Mouse (Mus musculus): Measurements from ENCODE around the gene Il1rapl1. TPM values are rescaled to one million over a fixed set of nuclear protein-coding genes. Genes with fewer than 3 reads are reported as not detected.
A peak's percentile ranks its signal among the peaks of the same experiment; 100 is the strongest.

Il1rapl1 gene
- total RNA-seq, 2 experiments from 2014 or later, result 12.7 to 17.7 TPM

- no peak for DNase-seq (ENCODE audit: low spot score in 2 of 2)
Observed at GRCm38 (mm10) chrX:87663856-87664255, 451.6 kb downstream of the Il1rapl1 start.

GRCm38 (mm10) chrX:87655644-87656043 is 459.8 kb downstream of the Il1rapl1 start:
- DNase-seq (ENCODE audit: low spot score in 2 of 2), result peak in 1 of 2 experiments; percentile 2

GRCm38 (mm10) chrX:87600914-87601313 is 514.5 kb downstream of the Il1rapl1 start:
- no peak for DNase-seq (ENCODE audit: low spot score in 2 of 2)

- no peak for DNase-seq (ENCODE audit: low spot score in 2 of 2)
Observed at GRCm38 (mm10) chrX:87507997-87508396, 607.4 kb downstream of the Il1rapl1 start.

- no peak for DNase-seq (ENCODE audit: low spot score in 2 of 2)
Observed at GRCm38 (mm10) chrX:87502604-87503003, 612.8 kb downstream of the Il1rapl1 start.

GRCm38 (mm10) chrX:87483416-87483815 is 632.0 kb downstream of the Il1rapl1 start:
- DNase-seq (ENCODE audit: low spot score in 2 of 2), result no peak

- DNase-seq (ENCODE audit: low spot score in 2 of 2), result peak; percentile 14 to 17
Observed at GRCm38 (mm10) chrX:87238191-87238590, 877.3 kb downstream of the Il1rapl1 start.

- no peak for DNase-seq (ENCODE audit: low spot score in 2 of 2)
Observed at GRCm38 (mm10) chrX:87225280-87225679, 890.2 kb downstream of the Il1rapl1 start.

- DNase-seq (ENCODE audit: low spot score in 2 of 2), result no peak
Observed at GRCm38 (mm10) chrX:87002296-87002695, 1113.1 kb downstream of the Il1rapl1 start.

- no peak for DNase-seq (ENCODE audit: low spot score in 2 of 2)
Observed at GRCm38 (mm10) chrX:86955126-86955525, 1160.3 kb downstream of the Il1rapl1 start.

- no peak for DNase-seq (ENCODE audit: low spot score in 2 of 2)
Observed at GRCm38 (mm10) chrX:86954614-86955013, 1160.8 kb downstream of the Il1rapl1 start.

GRCm38 (mm10) chrX:86950940-86951339 is 1164.5 kb downstream of the Il1rapl1 start:
- no peak for DNase-seq (ENCODE audit: low spot score in 2 of 2)

GRCm38 (mm10) chrX:86949112-86949511 is 1166.3 kb downstream of the Il1rapl1 start:
- no peak for DNase-seq (ENCODE audit: low spot score in 2 of 2)

- DNase-seq (ENCODE audit: low spot score in 2 of 2), result no peak
Observed at GRCm38 (mm10) chrX:86854835-86855234, 1260.6 kb downstream of the Il1rapl1 start.

GRCm38 (mm10) chrX:86808218-86808617 is 1307.2 kb downstream of the Il1rapl1 start:
- no peak for DNase-seq (ENCODE audit: low spot score in 2 of 2)

GRCm38 (mm10) chrX:86802725-86803124 is 1312.7 kb downstream of the Il1rapl1 start:
- no peak for DNase-seq (ENCODE audit: low spot score in 2 of 2)

- no peak for DNase-seq (ENCODE audit: low spot score in 2 of 2)
Observed at GRCm38 (mm10) chrX:86728803-86729202, 1386.6 kb downstream of the Il1rapl1 start.
